In the genomic region with DNA sequence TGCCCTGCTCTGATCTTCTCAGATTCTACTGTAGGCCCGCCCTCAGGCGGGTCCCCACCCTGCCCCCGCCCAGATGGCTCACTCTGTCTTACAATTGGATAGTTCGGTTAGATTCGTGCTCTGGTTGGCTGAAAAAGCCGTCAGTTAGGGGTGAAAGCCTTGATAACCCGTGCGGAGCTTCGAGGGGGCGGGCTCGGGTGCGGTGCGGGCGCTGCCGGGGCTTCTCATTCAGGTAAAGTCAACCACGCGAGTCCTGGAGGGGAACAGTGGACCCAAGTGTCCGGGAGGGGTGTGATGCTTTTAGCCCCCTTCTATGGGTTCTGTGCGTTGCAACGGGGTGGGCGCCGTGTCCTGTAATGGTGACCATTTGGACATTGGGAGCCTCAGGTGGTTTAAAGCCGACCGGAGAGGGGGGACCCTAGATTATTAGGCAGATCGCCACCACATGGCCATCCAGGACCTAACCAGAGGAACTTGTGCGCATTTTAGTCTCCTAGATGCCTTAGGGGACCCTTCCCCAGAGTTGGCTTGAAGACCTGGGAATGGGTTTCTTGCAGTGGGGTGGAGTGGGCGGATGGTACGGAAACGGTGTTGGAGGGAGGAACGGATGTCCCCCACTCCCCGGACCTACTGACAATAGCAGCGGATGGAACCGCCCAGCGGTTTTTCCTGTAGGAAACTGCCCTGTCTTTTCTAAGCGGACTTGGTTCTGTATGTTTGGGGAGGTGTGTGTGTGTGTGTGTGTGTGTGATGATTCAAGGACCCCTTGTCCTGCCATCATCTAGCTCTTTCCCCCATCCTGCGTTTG, we compare ENCODE assay signal across 7 mouse cellular contexts. TPM values are rescaled to one million over a fixed set of nuclear protein-coding genes. Genes with fewer than 3 reads are reported as not detected.
DNase-seq lines count a peak whose midpoint lies in the region; ATAC-seq and TF ChIP-seq lines count a peak whose summit lies in the region.

Kank3 (plus strand) TSS at position 186 of the 808 bp plus-strand sequence.

- no peaks in the 10 kb centered on the region for H3K9me3 ChIP-seq in embryonic facial prominence, embryonic 13.5 days
- no peaks in the 10 kb centered on the region for H3K9me3 ChIP-seq in limb, embryonic 12.5 days
- H3K9me3 ChIP-seq in midbrain, embryonic 15.5 days = no peaks in the 10 kb centered on the region

- no peak for TF ChIP-seq CTCF in kidney, adult 2 months (conservative IDR thresholded peaks at IDR 0.05; ENCODE audit: insufficient read depth, insufficient read length, low read depth, low read length)
- no peak for TF ChIP-seq CTCF in spleen, adult 2 months (IDR thresholded peaks at IDR 0.05; ENCODE audit: extremely low read depth, insufficient read depth, insufficient read length, insufficient replicate concordance)

- peak within 1 kb of the TSS; percentile 88 for H3K4me2 ChIP-seq in embryonic facial prominence, embryonic 13.5 days
- peak within 1 kb of the TSS; percentile 83 for H3K4me2 ChIP-seq in limb, embryonic 12.5 days
- peak within 1 kb of the TSS; percentile 77 for H3K4me2 ChIP-seq in midbrain, embryonic 15.5 days

- peak; percentile 53 for TF ChIP-seq POLR2A in kidney, adult 2 months (IDR thresholded peaks at IDR 0.05; ENCODE audit: low read depth, low read length)
- no peak; the same call in 1 of the 2 replicates for TF ChIP-seq POLR2A in spleen, adult 2 months (IDR thresholded peaks at IDR 0.05; ENCODE audit: low read depth, low read length)

- H3K4me1 ChIP-seq in embryonic facial prominence, embryonic 13.5 days = peaks cover 9% of the 10 kb centered on the region
- no peaks in the 10 kb centered on the region; the same call in 1 of the 2 replicates for H3K4me1 ChIP-seq in kidney, adult 2 months (ENCODE audit: control insufficient read depth, insufficient read depth, low read length)
- H3K4me1 ChIP-seq in limb, embryonic 12.5 days (replicated peaks) = peaks cover 6% of the 10 kb centered on the region
- H3K4me1 ChIP-seq in midbrain, embryonic 15.5 days = 0 out of 2 replicates have a peak, but pooled peaks cover 5% of the 10 kb centered on the region
- peaks cover 4% of the 10 kb centered on the region for H3K4me1 ChIP-seq in spleen, adult 2 months (ENCODE audit: control insufficient read depth, insufficient read depth, insufficient read length)

- peak; percentile 98 for ATAC-seq in embryonic facial prominence, embryonic 13.5 days (ENCODE audit: insufficient number of reproducible peaks, insufficient read depth, low FRiP score, low TSS enrichment, low read depth)
- ATAC-seq in limb, embryonic 12.5 days (ENCODE audit: insufficient number of reproducible peaks, insufficient read depth, low FRiP score, low TSS enrichment, low read depth) = peak; percentile 97
- peak; percentile 99 for ATAC-seq in midbrain, embryonic 15.5 days (replicated peaks)

- 1% methylated on average over 36 of the region's 36 CpGs for WGBS in embryonic facial prominence, embryonic 13.5 days
- 2% methylated on average over 36 of the region's 36 CpGs for WGBS in kidney, adult 2 months
- 2% methylated on average over 36 of the region's 36 CpGs for WGBS in limb, embryonic 12.5 days
- 1% methylated on average over 36 of the region's 36 CpGs for WGBS in midbrain, embryonic 15.5 days
- 3% methylated on average over 36 of the region's 36 CpGs for WGBS in spleen, adult 2 months

- peak within 1 kb of the TSS; percentile 74 for H3K9ac ChIP-seq in embryonic facial prominence, embryonic 13.5 days
- H3K9ac ChIP-seq in limb, embryonic 12.5 days (replicated peaks) = peak within 1 kb of the TSS; percentile 55
- H3K9ac ChIP-seq in midbrain, embryonic 15.5 days = peak within 1 kb of the TSS; percentile 47

- no peaks in the 10 kb centered on the region for H3K36me3 ChIP-seq in embryonic facial prominence, embryonic 13.5 days
- H3K36me3 ChIP-seq in kidney, adult 2 months (ENCODE audit: control insufficient read depth, insufficient read depth, low read length) = no peaks in the 10 kb centered on the region
- H3K36me3 ChIP-seq in limb, embryonic 12.5 days = no peaks in the 10 kb centered on the region
- no peaks in the 10 kb centered on the region for H3K36me3 ChIP-seq in midbrain, embryonic 15.5 days (replicated peaks)
- no peaks in the 10 kb centered on the region for H3K36me3 ChIP-seq in spleen, adult 2 months (ENCODE audit: control insufficient read depth, insufficient read depth, low read length)

- no peak within 1 kb of the TSS; the same call in 1 of the 2 replicates for H3K27ac ChIP-seq in embryonic facial prominence, embryonic 13.5 days
- peak within 1 kb of the TSS; percentile 97 for H3K27ac ChIP-seq in kidney, adult 2 months (ENCODE audit: insufficient read depth, low read depth, low read length)
- no peak within 1 kb of the TSS for H3K27ac ChIP-seq in limb, embryonic 12.5 days
- H3K27ac ChIP-seq in midbrain, embryonic 15.5 days = no peak within 1 kb of the TSS
- peak within 1 kb of the TSS; percentile 72 for H3K27ac ChIP-seq in spleen, adult 2 months (ENCODE audit: insufficient read depth, low read length)

- peak; percentile 94 to 95 for DNase-seq in adrenal gland, postnatal 36 days
- peak; percentile 97 to 99 for DNase-seq in heart, adult 18-20 months
- peak; percentile 98 for DNase-seq in kidney, adult 2 months
- peak; percentile 75 to 78 for DNase-seq in spleen, adult 2 months (ENCODE audit: low read depth in 1 of 2, low spot score in 2 of 2)

- H3K4me3 ChIP-seq in embryonic facial prominence, embryonic 13.5 days = peak within 1 kb of the TSS; percentile 58
- H3K4me3 ChIP-seq in kidney, adult 2 months (ENCODE audit: insufficient read depth, low read depth, low read length) = peak within 1 kb of the TSS; percentile 92
- H3K4me3 ChIP-seq in limb, embryonic 12.5 days (replicated peaks) = peak within 1 kb of the TSS; percentile 56
- H3K4me3 ChIP-seq in midbrain, embryonic 15.5 days = peak within 1 kb of the TSS; percentile 49
- H3K4me3 ChIP-seq in spleen, adult 2 months (ENCODE audit: extremely low read depth, insufficient read depth, insufficient read length) = peak within 1 kb of the TSS; percentile 55

- H3K27me3 ChIP-seq in embryonic facial prominence, embryonic 13.5 days = no peaks in the 10 kb centered on the region
- H3K27me3 ChIP-seq in kidney, adult 2 months (replicated peaks; ENCODE audit: control insufficient read depth, insufficient read depth, low read length) = no peaks in the 10 kb centered on the region
- H3K27me3 ChIP-seq in limb, embryonic 12.5 days = peaks cover 6% of the 10 kb centered on the region
- H3K27me3 ChIP-seq in midbrain, embryonic 15.5 days (replicated peaks) = no peaks in the 10 kb centered on the region
- peaks cover 7% of the 10 kb centered on the region for H3K27me3 ChIP-seq in spleen, adult 2 months (ENCODE audit: control insufficient read depth, insufficient read depth, low read length)

RNA-seq across cellular contexts. Expression of gene Kank3, which starts in this region (rescaled TPM):
- 10 to 100 TPM; 72.2 to 90.5 TPM for total RNA-seq in adrenal gland, postnatal 36 days (2021)
- 34.4 and 37.9 TPM in 2 replicates for polyA plus RNA-seq in embryonic facial prominence, embryonic 13.5 days (2015; fragmentation: Nextera tagmentation; extraction: Ambion mirVana)
- 10 to 100 TPM; 49.0 to 64.9 TPM for total RNA-seq in heart, adult 18-20 months (2021)
- 83.0 and 89.3 TPM in 2 replicates for polyA plus RNA-seq in kidney, adult 2 months (2012; rRNA removed)
- polyA plus RNA-seq in limb, embryonic 12.5 days (2016; fragmentation: Nextera tagmentation; extraction: Ambion mirVana) = 28.1 and 28.7 TPM in 2 replicates
- 51.5 and 53.4 TPM in 2 replicates for polyA plus RNA-seq in midbrain, embryonic 15.5 days (2015; fragmentation: Nextera tagmentation; extraction: Ambion mirVana)
- polyA plus RNA-seq in spleen, adult 2 months (2012; rRNA removed) = 56.8 and 74.6 TPM in 2 replicates

Comparison
In these comparisons a context has a peak if more than half of its experiments do, and no peak if none do; other contexts are left out.
1. H3K27ac ChIP-seq: peak in kidney, adult 2 months (single experiment) and spleen, adult 2 months (single experiment); none in embryonic facial prominence, embryonic 13.5 days (single experiment), limb, embryonic 12.5 days (single experiment) and midbrain, embryonic 15.5 days (single experiment).
2. Peak in every context shown above with its lines, with median percentiles within 50 percentile points of each other: DNase-seq, ATAC-seq, H3K4me2 ChIP-seq, H3K4me3 ChIP-seq and H3K9ac ChIP-seq.